Mouse (Mus musculus) intestine, embryonic 14.5 days (tissue): ENCODE measurements at regions not wholly inside any gene's neighbourhood (a gene's known extent, or its start where the extent isn't known, plus 50 kb on each side); places are given as distances from the start of the nearest gene placed in this dataset.

Experiments
- ATAC-seq: fragments of 200-750 bp; cut with Nextera tagmentation; replicated peaks from 2 replicates; pipeline ENCODE4 v1.8.0; 2017; ENCODE audit warnings: low read depth, moderate number of reproducible peaks, moderate TSS enrichment, moderate library complexity; ENCODE audit not compliant: low FRiP score, low TSS enrichment
- DNase-seq: peaks from one replicate; pipeline ENCODE4 v3.0.0-alpha.2; 2018; ENCODE audit warnings: low spot score
- H3K27ac ChIP-seq: fragments of 300-500 bp; sonication (generic); 2 replicates; pipeline ENCODE4 v1.5.1; 2014; ENCODE audit warnings: low read depth, mild to moderate bottlenecking, control low read depth
- H3K27me3 ChIP-seq: fragments of 300-500 bp; sonication (generic); replicated peaks from 2 replicates; pipeline ENCODE4 v1.6.1; 2014; ENCODE audit warnings: low read length, control low read depth; ENCODE audit not compliant: control insufficient read depth, insufficient read depth
- H3K36me3 ChIP-seq: fragments of 300-500 bp; sonication (generic); 2 replicates; pipeline ENCODE4 v1.6.1; 2014; ENCODE audit warnings: low read length, control low read depth; ENCODE audit not compliant: control insufficient read depth, insufficient read depth
- H3K4me1 ChIP-seq: fragments of 300-500 bp; sonication (generic); replicated peaks from 2 replicates; pipeline ENCODE4 v1.6.1; 2014; ENCODE audit warnings: low read length, control low read depth, mixed read lengths; ENCODE audit not compliant: control insufficient read depth, insufficient read depth
- H3K4me2 ChIP-seq: fragments of 300-500 bp; sonication (generic); 2 replicates; pipeline ENCODE4 v1.6.1; 2014; ENCODE audit warnings: low read length
- H3K4me3 ChIP-seq: fragments of 300-500 bp; sonication (generic); 2 replicates; pipeline ENCODE4 v1.5.1; 2014; ENCODE audit warnings: low read depth, low read length, control low read depth, mixed read lengths
- H3K9ac ChIP-seq: fragments of 300-500 bp; sonication (generic); 2 replicates; pipeline ENCODE4 v1.6.1; 2014; ENCODE audit warnings: mild to moderate bottlenecking, low read length
- H3K9me3 ChIP-seq: fragments of 300-500 bp; sonication (generic); 2 replicates; pipeline ENCODE4 v1.6.1; 2016; ENCODE audit warnings: low read length, control low read depth; ENCODE audit not compliant: control insufficient read depth
- WGBS: fragments of 180-500 bp; shearing (Covaris S2); extraction: QIAGEN DNeasy Blood & Tissue Kit; methylation state at CpG from one replicate; pipeline ENCODE4 v1.1.7; 2014; 5-methylcytosine and 5-hydroxymethylcytosine counted together

- DNase-seq (no peak), ATAC-seq (no peak)
- no peaks in the 10 kb centered on the region for H3K9me3 ChIP-seq
- WGBS, result 73% methylated on average over 6 of the region's 6 CpGs
- no peaks in the 10 kb centered on the region for H3K27me3 ChIP-seq
- H3K4me1 ChIP-seq, result no peaks in the 10 kb centered on the region
- H3K4me2 ChIP-seq, result no peak overlapping the region
- no peak overlapping the region for H3K27ac ChIP-seq
- H3K9ac ChIP-seq, result no peak overlapping the region
- H3K36me3 ChIP-seq, result no peaks in the 10 kb centered on the region
- no peak overlapping the region for H3K4me3 ChIP-seq
Observed at GRCm38 (mm10) chr10:26520879-26521278, 145.1 kb upstream of the L3mbtl3 start.

GRCm38 (mm10) chr10:26525848-26526546 is 150.2 kb upstream of the L3mbtl3 start:
- Histone ChIP-seq H3K9ac (no peak overlapping the region), H3K4me1 (no peaks in the 10 kb centered on the region), H3K27ac (no peak overlapping the region), H3K36me3 (no peaks in the 10 kb centered on the region), H3K9me3 (no peaks in the 10 kb centered on the region), H3K4me3 (no peak overlapping the region), H3K27me3 (no peaks in the 10 kb centered on the region), H3K4me2 (no peak overlapping the region)
- no peak for DNase-seq
- 82% methylated on average over 4 of the region's 4 CpGs for WGBS
- ATAC-seq, result no peak

- Histone ChIP-seq H3K4me2 (no peak overlapping the region), H3K4me3 (no peak overlapping the region), H3K27me3 (no peaks in the 10 kb centered on the region), H3K9me3 (no peaks in the 10 kb centered on the region), H3K36me3 (no peaks in the 10 kb centered on the region), H3K27ac (no peak overlapping the region), H3K4me1 (no peaks in the 10 kb centered on the region), H3K9ac (no peak overlapping the region)
- DNase-seq (no peak), ATAC-seq (no peak)
Observed at GRCm38 (mm10) chr10:26540189-26540588, 164.4 kb upstream of the L3mbtl3 start.

GRCm38 (mm10) chr10:26544061-26544460 is 168.3 kb upstream of the L3mbtl3 start:
- Histone ChIP-seq H3K9me3 (no peaks in the 10 kb centered on the region), H3K4me2 (no peak overlapping the region), H3K27ac (no peak overlapping the region), H3K4me1 (no peaks in the 10 kb centered on the region), H3K9ac (no peak overlapping the region), H3K27me3 (no peaks in the 10 kb centered on the region), H3K36me3 (no peaks in the 10 kb centered on the region), H3K4me3 (no peak overlapping the region)
- no peak for ATAC-seq
- no peak for DNase-seq
- WGBS, result 96% methylated on average over 1 of the region's 1 CpGs

- no peak for ATAC-seq
- WGBS, result 76% methylated on average over 1 of the region's 1 CpGs
- Histone ChIP-seq H3K9me3 (no peaks in the 10 kb centered on the region), H3K4me1 (no peaks in the 10 kb centered on the region), H3K36me3 (no peaks in the 10 kb centered on the region), H3K4me2 (no peak overlapping the region), H3K4me3 (no peak overlapping the region), H3K27me3 (no peaks in the 10 kb centered on the region), H3K27ac (no peak overlapping the region), H3K9ac (no peak overlapping the region)
- DNase-seq, result no peak
Observed at GRCm38 (mm10) chr10:26544796-26545195, 169.0 kb upstream of the L3mbtl3 start.

- Histone ChIP-seq H3K9me3 (no peaks in the 10 kb centered on the region), H3K4me3 (no peak overlapping the region), H3K27me3 (no peaks in the 10 kb centered on the region), H3K9ac (no peak overlapping the region), H3K4me1 (no peaks in the 10 kb centered on the region), H3K4me2 (no peak overlapping the region), H3K27ac (no peak overlapping the region), H3K36me3 (no peaks in the 10 kb centered on the region)
- 86% methylated on average over 8 of the region's 8 CpGs for WGBS
- no peak for DNase-seq
- ATAC-seq, result no peak
Observed at GRCm38 (mm10) chr10:26556246-26556645, 180.5 kb upstream of the L3mbtl3 start.

- WGBS, result 72% methylated on average over 1 of the region's 1 CpGs
Observed at GRCm38 (mm10) chr10:26558118-26558517, 182.3 kb upstream of the L3mbtl3 start.

GRCm38 (mm10) chr10:26559323-26559722 is 183.6 kb upstream of the L3mbtl3 start:
- Histone ChIP-seq H3K9me3 (no peaks in the 10 kb centered on the region), H3K4me2 (no peak overlapping the region), H3K9ac (no peak overlapping the region), H3K4me1 (no peaks in the 10 kb centered on the region), H3K27ac (no peak overlapping the region), H3K36me3 (no peaks in the 10 kb centered on the region), H3K27me3 (no peaks in the 10 kb centered on the region), H3K4me3 (no peak overlapping the region)
- DNase-seq, result no peak
- ATAC-seq, result no peak
- 67% methylated on average over 4 of the region's 4 CpGs for WGBS

More at GRCm38 (mm10) chr10:26558118-26558517, 182.3 kb upstream of the L3mbtl3 start:
- ATAC-seq (no peak), DNase-seq (no peak)
- no peaks in the 10 kb centered on the region for H3K4me1 ChIP-seq
- H3K9ac ChIP-seq, result no peak overlapping the region
- no peaks in the 10 kb centered on the region for H3K9me3 ChIP-seq
- H3K27me3 ChIP-seq, result no peaks in the 10 kb centered on the region
- H3K4me3 ChIP-seq, result no peak overlapping the region
- no peaks in the 10 kb centered on the region for H3K36me3 ChIP-seq
- H3K4me2 ChIP-seq, result no peak overlapping the region
- H3K27ac ChIP-seq, result no peak overlapping the region

GRCm38 (mm10) chr10:26560456-26560855 is 184.7 kb upstream of the L3mbtl3 start:
- Histone ChIP-seq H3K4me2 (no peak overlapping the region), H3K27ac (no peak overlapping the region), H3K4me3 (no peak overlapping the region), H3K4me1 (no peaks in the 10 kb centered on the region), H3K9ac (no peak overlapping the region), H3K27me3 (no peaks in the 10 kb centered on the region), H3K9me3 (no peaks in the 10 kb centered on the region), H3K36me3 (no peaks in the 10 kb centered on the region)
- DNase-seq (no peak), ATAC-seq (no peak)
- WGBS, result 76% methylated on average over 4 of the region's 4 CpGs
